Mouse (Mus musculus) bone marrow, adult 2 months (tissue): Measurements from ENCODE around the gene Ppia.

Experiments used
- CTCF ChIP-seq: fragments of 200-500 bp; IDR thresholded peaks from 2 replicates; pipeline ENCODE4 v1.5.1; 2011; ENCODE audit warnings: low read length, control low read depth; ENCODE audit not compliant: control insufficient read depth, insufficient read depth
- POLR2A ChIP-seq: fragments of 200-500 bp; IDR thresholded peaks from 2 replicates; pipeline ENCODE4 v1.6.1; 2011; ENCODE audit warnings: low read depth, mild to moderate bottlenecking, control low read depth, low read length, borderline replicate concordance; ENCODE audit not compliant: control insufficient read depth

DNA sequence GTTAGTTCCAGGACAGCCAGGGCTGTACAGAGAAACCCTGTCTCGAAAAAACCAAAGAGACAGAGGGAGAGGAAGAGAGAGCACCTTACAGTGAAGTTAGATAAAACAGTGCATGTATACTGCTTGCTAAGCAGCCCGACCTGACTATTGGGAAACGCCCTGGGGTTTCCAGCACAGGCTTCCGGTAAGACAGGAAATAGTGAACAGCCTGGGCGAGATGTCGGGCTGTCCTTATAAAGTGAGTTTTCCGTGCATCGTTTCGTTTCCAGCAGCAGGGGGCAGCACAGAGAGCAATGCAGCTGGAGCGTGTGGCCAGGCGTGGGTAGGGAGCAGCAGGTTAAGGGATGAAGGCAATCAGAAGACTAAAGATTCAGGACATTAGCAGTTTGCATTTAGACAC is 49.4 kb upstream of the Ppia start:
- TF ChIP-seq CTCF, result peak; percentile 93
- 0 out of 2 replicates have a peak, but pooled peaks have one; percentile 23 for TF ChIP-seq POLR2A
